Mouse (Mus musculus) lung, embryonic 14.5 days (tissue): ENCODE data around the gene Etnk2. TPM values are rescaled to one million over a fixed set of nuclear protein-coding genes. Genes with fewer than 3 reads are reported as not detected.
A peak's percentile ranks its signal among the peaks of the same experiment; 100 is the strongest.

Source experiments
- ATAC-seq: fragments of 200-750 bp; cut with Nextera tagmentation; 2 replicates; pipeline ENCODE4 v1.8.0; 2017; ENCODE audit warnings: mild to moderate bottlenecking, moderate TSS enrichment, moderate library complexity; ENCODE audit not compliant: insufficient read depth
- DNase-seq: peaks from one replicate; pipeline ENCODE4 v3.0.0-alpha.2; 2015
- H3K27ac ChIP-seq: fragments of 300-500 bp; sonication (generic); 2 replicates; pipeline ENCODE4 v1.5.1; 2014; ENCODE audit warnings: low read depth, mild to moderate bottlenecking, moderate library complexity
- H3K27me3 ChIP-seq: fragments of 300-500 bp; sonication (generic); 2 replicates; pipeline ENCODE4 v1.6.1; 2014; ENCODE audit warnings: low read length, control low read depth; ENCODE audit not compliant: insufficient read depth
- H3K36me3 ChIP-seq: fragments of 300-500 bp; sonication (generic); 2 replicates; pipeline ENCODE4 v1.6.1; 2014; ENCODE audit warnings: control low read depth; ENCODE audit not compliant: insufficient read depth
- H3K4me1 ChIP-seq: fragments of 300-500 bp; sonication (generic); 2 replicates; pipeline ENCODE4 v1.6.1; 2014; ENCODE audit warnings: antibody characterized with exemption, control low read depth; ENCODE audit not compliant: insufficient read depth
- H3K4me2 ChIP-seq: fragments of 300-500 bp; sonication (generic); 2 replicates; pipeline ENCODE4 v1.6.1; 2014; ENCODE audit warnings: mild to moderate bottlenecking
- H3K4me3 ChIP-seq: fragments of 300-500 bp; sonication (generic); 2 replicates; pipeline ENCODE4 v1.5.1; 2014; ENCODE audit warnings: low read depth, low read length
- H3K9ac ChIP-seq: fragments of 300-500 bp; sonication (generic); 2 replicates; pipeline ENCODE4 v1.6.1; 2014
- H3K9me3 ChIP-seq: fragments of 300-500 bp; sonication (generic); 2 replicates; pipeline ENCODE4 v1.6.1; 2016; ENCODE audit warnings: low read depth, low read length, control low read depth
- CTCF ChIP-seq: IDR thresholded peaks from 2 replicates; pipeline ENCODE4 v1.5.1; 2016; ENCODE audit warnings: antibody characterized with exemption, low read depth
- WGBS: fragments of 180-500 bp; shearing (Covaris S2); extraction: QIAGEN DNeasy Blood & Tissue Kit; methylation state at CpG from one replicate; pipeline ENCODE4 v1.1.7; 2014; 5-methylcytosine and 5-hydroxymethylcytosine counted together
- polyA plus RNA-seq: library from polyadenylated mRNA; unstranded; fragments of >200 nt; fragmentation: Nextera tagmentation; extraction: Ambion mirVana; gene quantifications from 2 replicates; pipeline ENCODE4 v1.2.1, GENCODE M21; 2014

The Etnk2 gene
- polyA plus RNA-seq, 1 experiment from 2014 or later: 3.7 TPM

- no peak overlapping the region for H3K4me3 ChIP-seq
- H3K27ac ChIP-seq: no peak overlapping the region
- H3K4me1 ChIP-seq: peaks cover 17% of the 10 kb centered on the region
- no peak overlapping the region for H3K9ac ChIP-seq
- no peak for TF ChIP-seq CTCF
- no peaks in the 10 kb centered on the region for H3K36me3 ChIP-seq
- H3K4me2 ChIP-seq: no peak overlapping the region
- no peaks in the 10 kb centered on the region for H3K27me3 ChIP-seq
- no peak for ATAC-seq
- DNase-seq: no peak
- H3K9me3 ChIP-seq: no peaks in the 10 kb centered on the region
- WGBS: 81% methylated on average over 7 of the region's 7 CpGs
Measured at GRCm38 (mm10) chr1:133416472-133416871, 53.1 kb downstream of the Etnk2 start.

- no peak for TF ChIP-seq CTCF
- Histone ChIP-seq H3K27me3 (no peaks in the 10 kb centered on the region), H3K9ac (no peak overlapping the region), H3K9me3 (no peaks in the 10 kb centered on the region), H3K4me2 (peak overlapping the region; percentile 58), H3K27ac (peak overlapping the region; percentile 73; the same call in 1 of the 2 replicates), H3K4me3 (no peak overlapping the region), H3K36me3 (no peaks in the 10 kb centered on the region), H3K4me1 (peaks cover 19% of the 10 kb centered on the region)
- 64% methylated on average over 3 of the region's 3 CpGs for WGBS
- no peak for ATAC-seq
- DNase-seq: no peak
Measured at GRCm38 (mm10) chr1:133417113-133417512, 53.7 kb downstream of the Etnk2 start.

GRCm38 (mm10) chr1:133417539-133417938 is 54.2 kb downstream of the Etnk2 start:
- DNase-seq: peak; percentile 33
- 67% methylated on average over 1 of the region's 1 CpGs for WGBS
- H3K9me3 ChIP-seq: no peaks in the 10 kb centered on the region
- H3K4me1 ChIP-seq: peaks cover 23% of the 10 kb centered on the region
- no peaks in the 10 kb centered on the region for H3K36me3 ChIP-seq
- 0 out of 2 replicates have a peak, but pooled peaks have one; percentile 14 for ATAC-seq
- peak overlapping the region; percentile 58 for H3K4me2 ChIP-seq
- TF ChIP-seq CTCF: no peak
- no peaks in the 10 kb centered on the region for H3K27me3 ChIP-seq
- H3K9ac ChIP-seq: peak overlapping the region; percentile 43
- peak overlapping the region; percentile 27; the same call in 1 of the 2 replicates for H3K4me3 ChIP-seq
- H3K27ac ChIP-seq: peak overlapping the region; percentile 73

GRCm38 (mm10) chr1:133418164-133418800 is 54.9 kb downstream of the Etnk2 start:
- whole genome bisulfite sequencing: 7% methylated on average over 28 of the region's 28 CpGs
- DNase-seq (peak; percentile 80), ATAC-seq (peak; percentile 77)

GRCm38 (mm10) chr1:133419178-133419834 is 55.9 kb downstream of the Etnk2 start:
- no peak overlapping the region for H3K4me2 ChIP-seq
- no peaks in the 10 kb centered on the region for H3K9me3 ChIP-seq
- no peak overlapping the region for H3K27ac ChIP-seq
- no peak overlapping the region for H3K4me3 ChIP-seq
- H3K9ac ChIP-seq: 0 out of 2 replicates have a peak overlapping the region, but pooled peaks have one; percentile 43
- peaks cover 19% of the 10 kb centered on the region for H3K4me1 ChIP-seq
- H3K27me3 ChIP-seq: no peaks in the 10 kb centered on the region; the same call in 1 of the 2 replicates
- no peak for TF ChIP-seq CTCF
- WGBS: 64% methylated on average over 3 of the region's 3 CpGs
- no peak for DNase-seq
- no peaks in the 10 kb centered on the region for H3K36me3 ChIP-seq
- ATAC-seq: no peak

More at GRCm38 (mm10) chr1:133418164-133418800, 54.9 kb downstream of the Etnk2 start:
- H3K4me1 ChIP-seq: peaks cover 19% of the 10 kb centered on the region
- H3K4me2 ChIP-seq: peak overlapping the region; percentile 58
- H3K27ac ChIP-seq: peak overlapping the region; percentile 73
- no peaks in the 10 kb centered on the region for H3K27me3 ChIP-seq
- H3K4me3 ChIP-seq: peak overlapping the region; percentile 27
- peak overlapping the region; percentile 43 for H3K9ac ChIP-seq
- no peaks in the 10 kb centered on the region for H3K9me3 ChIP-seq
- no peaks in the 10 kb centered on the region for H3K36me3 ChIP-seq
- no peak for TF ChIP-seq CTCF

GRCm38 (mm10) chr1:133420491-133420890 is 57.1 kb downstream of the Etnk2 start:
- H3K4me3 ChIP-seq: no peak overlapping the region
- TF ChIP-seq CTCF: no peak
- H3K4me2 ChIP-seq: no peak overlapping the region
- peaks cover 19% of the 10 kb centered on the region for H3K4me1 ChIP-seq
- 0 out of 2 replicates have a peak overlapping the region, but pooled peaks have one; percentile 6 for H3K27ac ChIP-seq
- H3K36me3 ChIP-seq: no peaks in the 10 kb centered on the region
- ATAC-seq: no peak
- H3K9me3 ChIP-seq: no peaks in the 10 kb centered on the region
- H3K9ac ChIP-seq: no peak overlapping the region
- H3K27me3 ChIP-seq: no peaks in the 10 kb centered on the region; the same call in 1 of the 2 replicates
- peak; percentile 24 for DNase-seq
- 40% methylated on average over 3 of the region's 3 CpGs for WGBS

GRCm38 (mm10) chr1:133421061-133421460 is 57.7 kb downstream of the Etnk2 start:
- peak overlapping the region; percentile 6; the same call in 1 of the 2 replicates for H3K27ac ChIP-seq
- H3K9ac ChIP-seq: no peak overlapping the region
- H3K36me3 ChIP-seq: no peaks in the 10 kb centered on the region
- H3K9me3 ChIP-seq: no peaks in the 10 kb centered on the region
- H3K4me3 ChIP-seq: no peak overlapping the region
- H3K4me1 ChIP-seq: peaks cover 19% of the 10 kb centered on the region
- 68% methylated on average over 2 of the region's 2 CpGs for WGBS
- H3K4me2 ChIP-seq: peak overlapping the region; percentile 98; the same call in 1 of the 2 replicates
- ATAC-seq: no peak
- no peak for DNase-seq
- no peak for TF ChIP-seq CTCF
- H3K27me3 ChIP-seq: no peaks in the 10 kb centered on the region; the same call in 1 of the 2 replicates
